Mouse (Mus musculus) forebrain, embryonic 10.5 days (tissue): Measurements from ENCODE around the gene Nphs1. TPM values are rescaled to one million over a fixed set of nuclear protein-coding genes. Genes with fewer than 3 reads are reported as not detected.
"Not testable (repeated sequence)": the region's sequence is repeated elsewhere in the genome, so short reads cannot be mapped to it uniquely, and the experiment has no call there.

Experiments used
- DNase-seq: peaks from one replicate; pipeline ENCODE4 v3.0.0-alpha.2; 2017; ENCODE audit warnings: low spot score; ENCODE audit errors: extremely low spot score
- H3K27ac ChIP-seq: fragments of 300-500 bp; sonication (generic); 2 replicates; pipeline ENCODE4 v1.5.1; 2016; ENCODE audit warnings: mild to moderate bottlenecking
- H3K27me3 ChIP-seq: fragments of 300-500 bp; sonication (generic); 2 replicates; pipeline ENCODE4 v1.6.1; 2016; ENCODE audit warnings: mild to moderate bottlenecking; ENCODE audit not compliant: poor library complexity, severe bottlenecking
- H3K36me3 ChIP-seq: fragments of 300-500 bp; sonication (generic); replicated peaks from 2 replicates; pipeline ENCODE4 v1.6.1; 2016; ENCODE audit warnings: mild to moderate bottlenecking, moderate library complexity
- H3K4me1 ChIP-seq: fragments of 300-500 bp; sonication (generic); 2 replicates; pipeline ENCODE4 v1.6.1; 2016
- H3K4me3 ChIP-seq: fragments of 300-500 bp; sonication (generic); 2 replicates; pipeline ENCODE4 v1.5.1; 2016; ENCODE audit warnings: mild to moderate bottlenecking, moderate library complexity
- H3K9me3 ChIP-seq: fragments of 300-500 bp; sonication (generic); 2 replicates; pipeline ENCODE4 v1.6.1; 2016; ENCODE audit warnings: mild to moderate bottlenecking, moderate library complexity
- WGBS: fragments of 180-500 bp; shearing (Covaris S2); methylation state at CpG from one replicate; pipeline ENCODE4 v1.1.7; 2016; 5-methylcytosine and 5-hydroxymethylcytosine counted together
- polyA plus RNA-seq: library from polyadenylated mRNA; unstranded; fragments of >200 nt; fragmentation: Nextera tagmentation; extraction: Ambion mirVana; gene quantifications from 2 replicates; pipeline ENCODE4 v1.2.1, GENCODE M21; 2016

The Nphs1 gene
- polyA plus RNA-seq, 1 experiment from 2014 or later: not detected

- DNase-seq: no peak
- H3K4me3 ChIP-seq: no peak overlapping the region
- H3K27ac ChIP-seq: no peak overlapping the region
- H3K9me3 ChIP-seq: peaks cover 2% of the 10 kb centered on the region; the same call in 1 of the 2 replicates
- peaks cover 12% of the 10 kb centered on the region for H3K4me1 ChIP-seq
- 68% methylated on average over 4 of the region's 4 CpGs for WGBS
- no peaks in the 10 kb centered on the region for H3K36me3 ChIP-seq
- H3K27me3 ChIP-seq: peaks cover 4% of the 10 kb centered on the region; the same call in 1 of the 2 replicates
These were observed 16.9 kb downstream of the Nphs1 start for GRCm38 (mm10) chr7:30474999-30475398.

- H3K36me3 ChIP-seq, H3K27ac ChIP-seq, H3K9me3 ChIP-seq, DNase-seq, H3K27me3 ChIP-seq, H3K4me3 ChIP-seq: not testable (repeated sequence)
- H3K4me1 ChIP-seq: peaks cover 12% of the 10 kb centered on the region
- 87% methylated on average over 7 of the region's 7 CpGs for WGBS
These were observed 18.0 kb downstream of the Nphs1 start for GRCm38 (mm10) chr7:30476136-30476535.

- Histone ChIP-seq H3K4me3 (peak overlapping the region; percentile 49), H3K27ac (0 out of 2 replicates have a peak overlapping the region, but pooled peaks have one; percentile 25), H3K27me3 (peaks cover 4% of the 10 kb centered on the region; the same call in 1 of the 2 replicates), H3K36me3 (no peaks in the 10 kb centered on the region), H3K4me1 (peaks cover 12% of the 10 kb centered on the region), H3K9me3 (peaks cover 2% of the 10 kb centered on the region; the same call in 1 of the 2 replicates)
- no peak for DNase-seq
- 14% methylated on average over 29 of the region's 32 CpGs for WGBS
These were observed 19.6 kb downstream of the Nphs1 start for GRCm38 (mm10) chr7:30477415-30478381.

GRCm38 (mm10) chr7:30484250-30484649 lies 26.1 kb downstream of the Nphs1 start:
- 19% methylated on average over 8 of the region's 8 CpGs for WGBS
- H3K36me3 ChIP-seq: no peaks in the 10 kb centered on the region
- H3K4me3 ChIP-seq: no peak overlapping the region
- H3K27me3 ChIP-seq: no peaks in the 10 kb centered on the region; the same call in 1 of the 2 replicates
- no peaks in the 10 kb centered on the region for H3K4me1 ChIP-seq
- no peaks in the 10 kb centered on the region for H3K9me3 ChIP-seq
- DNase-seq: peak; percentile 55
- H3K27ac ChIP-seq: no peak overlapping the region

GRCm38 (mm10) chr7:30490251-30490956 lies 32.3 kb downstream of the Nphs1 start:
- H3K4me1 ChIP-seq: peaks cover 4% of the 10 kb centered on the region; the same call in 1 of the 2 replicates
- no peaks in the 10 kb centered on the region for H3K36me3 ChIP-seq
- DNase-seq: peak; percentile 42
- no peaks in the 10 kb centered on the region for H3K9me3 ChIP-seq
- H3K4me3 ChIP-seq: no peak overlapping the region
- WGBS: 37% methylated on average over 16 of the region's 16 CpGs
- H3K27ac ChIP-seq: no peak overlapping the region
- H3K27me3 ChIP-seq: no peaks in the 10 kb centered on the region

- no peak for DNase-seq
- H3K27ac ChIP-seq: no peak overlapping the region
These were observed 32.8 kb downstream of the Nphs1 start for GRCm38 (mm10) chr7:30490957-30491307.

GRCm38 (mm10) chr7:30492765-30493164 lies 34.6 kb downstream of the Nphs1 start:
- peak; percentile 75 for DNase-seq
- H3K27ac ChIP-seq: no peak overlapping the region
- H3K27me3 ChIP-seq: no peaks in the 10 kb centered on the region
- H3K4me3 ChIP-seq: no peak overlapping the region
- H3K36me3 ChIP-seq: no peaks in the 10 kb centered on the region
- no peaks in the 10 kb centered on the region for H3K9me3 ChIP-seq
- H3K4me1 ChIP-seq: peaks cover 4% of the 10 kb centered on the region; the same call in 1 of the 2 replicates
- 22% methylated on average over 4 of the region's 4 CpGs for WGBS

More at GRCm38 (mm10) chr7:30490957-30491307, 32.8 kb downstream of the Nphs1 start:
- Histone ChIP-seq H3K4me1 (peaks cover 4% of the 10 kb centered on the region; the same call in 1 of the 2 replicates), H3K4me3 (no peak overlapping the region), H3K36me3 (no peaks in the 10 kb centered on the region), H3K9me3 (no peaks in the 10 kb centered on the region), H3K27me3 (no peaks in the 10 kb centered on the region)
- WGBS: 16% methylated on average over 6 of the region's 6 CpGs

- Histone ChIP-seq H3K27me3 (no peaks in the 10 kb centered on the region), H3K27ac (no peak within 1 kb of the TSS), H3K4me3 (no peak within 1 kb of the TSS), H3K4me1 (peaks cover 4% of the 10 kb centered on the region; the same call in 1 of the 2 replicates), H3K9me3 (no peaks in the 10 kb centered on the region), H3K36me3 (no peaks in the 10 kb centered on the region)
- DNase-seq: no peak
- 67% methylated on average over 11 of the region's 11 CpGs for WGBS
These were observed 35.4 kb downstream of the Nphs1 start, which contains the start of gene Prodh2 for GRCm38 (mm10) chr7:30493401-30493931. Prodh2 (plus strand) TSS chr7:30493622.

- WGBS: 67% methylated on average over 5 of the region's 5 CpGs
- H3K27me3 ChIP-seq, H3K27ac ChIP-seq, H3K9me3 ChIP-seq, H3K36me3 ChIP-seq, H3K4me1 ChIP-seq, DNase-seq, H3K4me3 ChIP-seq: not testable (repeated sequence)
These were observed 37.5 kb downstream of the Nphs1 start for GRCm38 (mm10) chr7:30495506-30496042.

GRCm38 (mm10) chr7:30501159-30501558 lies 43.0 kb downstream of the Nphs1 start:
- H3K4me3 ChIP-seq, H3K4me1 ChIP-seq, H3K9me3 ChIP-seq, H3K36me3 ChIP-seq, H3K27ac ChIP-seq, DNase-seq, H3K27me3 ChIP-seq: not testable (repeated sequence)
- 75% methylated on average over 5 of the region's 5 CpGs for WGBS

GRCm38 (mm10) chr7:30508061-30508460 lies 49.9 kb downstream of the Nphs1 start:
- DNase-seq: no peak
- 79% methylated on average over 4 of the region's 4 CpGs for WGBS

GRCm38 (mm10) chr7:30515003-30515760 lies 57.1 kb downstream of the Nphs1 start:
- Histone ChIP-seq H3K4me1 (peaks cover 8% of the 10 kb centered on the region), H3K27ac (no peak overlapping the region), H3K9me3 (no peaks in the 10 kb centered on the region), H3K36me3 (no peaks in the 10 kb centered on the region), H3K4me3 (no peak overlapping the region), H3K27me3 (peaks cover 6% of the 10 kb centered on the region; the same call in 1 of the 2 replicates)
- no peak for DNase-seq
- WGBS: 57% methylated on average over 24 of the region's 24 CpGs

More at GRCm38 (mm10) chr7:30508061-30508460, 49.9 kb downstream of the Nphs1 start:
- Histone ChIP-seq H3K36me3 (no peaks in the 10 kb centered on the region), H3K27me3 (no peaks in the 10 kb centered on the region), H3K4me1 (no peaks in the 10 kb centered on the region), H3K4me3 (no peak overlapping the region), H3K27ac (no peak overlapping the region), H3K9me3 (no peaks in the 10 kb centered on the region)
